Mouse (Mus musculus) lung, embryonic 14.5 days (tissue): ENCODE measurements around the gene Tmed6. TPM values are rescaled to one million over a fixed set of nuclear protein-coding genes. Genes with fewer than 3 reads are reported as not detected.

Source experiments
- ATAC-seq: fragments of 200-750 bp; cut with Nextera tagmentation; 2 replicates; pipeline ENCODE4 v1.8.0; 2017; ENCODE audit warnings: mild to moderate bottlenecking, moderate TSS enrichment, moderate library complexity; ENCODE audit not compliant: insufficient read depth
- DNase-seq: peaks from one replicate; pipeline ENCODE4 v3.0.0-alpha.2; 2015
- H3K27ac ChIP-seq: fragments of 300-500 bp; sonication (generic); 2 replicates; pipeline ENCODE4 v1.5.1; 2014; ENCODE audit warnings: low read depth, mild to moderate bottlenecking, moderate library complexity
- H3K27me3 ChIP-seq: fragments of 300-500 bp; sonication (generic); 2 replicates; pipeline ENCODE4 v1.6.1; 2014; ENCODE audit warnings: low read length, control low read depth; ENCODE audit not compliant: insufficient read depth
- H3K36me3 ChIP-seq: fragments of 300-500 bp; sonication (generic); 2 replicates; pipeline ENCODE4 v1.6.1; 2014; ENCODE audit warnings: control low read depth; ENCODE audit not compliant: insufficient read depth
- H3K4me1 ChIP-seq: fragments of 300-500 bp; sonication (generic); 2 replicates; pipeline ENCODE4 v1.6.1; 2014; ENCODE audit warnings: antibody characterized with exemption, control low read depth; ENCODE audit not compliant: insufficient read depth
- H3K4me2 ChIP-seq: fragments of 300-500 bp; sonication (generic); 2 replicates; pipeline ENCODE4 v1.6.1; 2014; ENCODE audit warnings: mild to moderate bottlenecking
- H3K4me3 ChIP-seq: fragments of 300-500 bp; sonication (generic); 2 replicates; pipeline ENCODE4 v1.5.1; 2014; ENCODE audit warnings: low read depth, low read length
- H3K9ac ChIP-seq: fragments of 300-500 bp; sonication (generic); 2 replicates; pipeline ENCODE4 v1.6.1; 2014
- H3K9me3 ChIP-seq: fragments of 300-500 bp; sonication (generic); 2 replicates; pipeline ENCODE4 v1.6.1; 2016; ENCODE audit warnings: low read depth, low read length, control low read depth
- CTCF ChIP-seq: IDR thresholded peaks from 2 replicates; pipeline ENCODE4 v1.5.1; 2016; ENCODE audit warnings: antibody characterized with exemption, low read depth
- WGBS: fragments of 180-500 bp; shearing (Covaris S2); extraction: QIAGEN DNeasy Blood & Tissue Kit; methylation state at CpG from one replicate; pipeline ENCODE4 v1.1.7; 2014; 5-methylcytosine and 5-hydroxymethylcytosine counted together
- microRNA-seq: library from miRNA; unstranded; fragments of <30 nt; microRNA quantifications from one replicate; pipeline ENCODE4, GENCODE M21; 2016; ENCODE audit warnings: borderline number of aligned reads
- polyA plus RNA-seq: library from polyadenylated mRNA; unstranded; fragments of >200 nt; fragmentation: Nextera tagmentation; extraction: Ambion mirVana; gene quantifications from 2 replicates; pipeline ENCODE4 v1.2.1, GENCODE M21; 2014

The Tmed6 gene
- polyA plus RNA-seq, 1 experiment from 2014 or later: 1.1 TPM

GRCm38 (mm10) chr8:107031577-107032090 lies 33.8 kb downstream of the Tmed6 start:
- Histone ChIP-seq H3K36me3 (peaks cover 6% of the 10 kb centered on the region; the same call in 1 of the 2 replicates), H3K9ac (peak overlapping the region; percentile 87), H3K4me2 (peak overlapping the region; percentile 78), H3K4me1 (peaks cover 5% of the 10 kb centered on the region; the same call in 1 of the 2 replicates), H3K9me3 (no peaks in the 10 kb centered on the region), H3K27ac (peak overlapping the region; percentile 82), H3K4me3 (peak overlapping the region; percentile 98), H3K27me3 (no peaks in the 10 kb centered on the region)
- ATAC-seq (peak; percentile 18; the same call in 1 of the 2 replicates), DNase-seq (peak; percentile 45)
- WGBS: under 1% methylated on average over 40 of the region's 40 CpGs
- TF ChIP-seq CTCF: no peak

DNA sequence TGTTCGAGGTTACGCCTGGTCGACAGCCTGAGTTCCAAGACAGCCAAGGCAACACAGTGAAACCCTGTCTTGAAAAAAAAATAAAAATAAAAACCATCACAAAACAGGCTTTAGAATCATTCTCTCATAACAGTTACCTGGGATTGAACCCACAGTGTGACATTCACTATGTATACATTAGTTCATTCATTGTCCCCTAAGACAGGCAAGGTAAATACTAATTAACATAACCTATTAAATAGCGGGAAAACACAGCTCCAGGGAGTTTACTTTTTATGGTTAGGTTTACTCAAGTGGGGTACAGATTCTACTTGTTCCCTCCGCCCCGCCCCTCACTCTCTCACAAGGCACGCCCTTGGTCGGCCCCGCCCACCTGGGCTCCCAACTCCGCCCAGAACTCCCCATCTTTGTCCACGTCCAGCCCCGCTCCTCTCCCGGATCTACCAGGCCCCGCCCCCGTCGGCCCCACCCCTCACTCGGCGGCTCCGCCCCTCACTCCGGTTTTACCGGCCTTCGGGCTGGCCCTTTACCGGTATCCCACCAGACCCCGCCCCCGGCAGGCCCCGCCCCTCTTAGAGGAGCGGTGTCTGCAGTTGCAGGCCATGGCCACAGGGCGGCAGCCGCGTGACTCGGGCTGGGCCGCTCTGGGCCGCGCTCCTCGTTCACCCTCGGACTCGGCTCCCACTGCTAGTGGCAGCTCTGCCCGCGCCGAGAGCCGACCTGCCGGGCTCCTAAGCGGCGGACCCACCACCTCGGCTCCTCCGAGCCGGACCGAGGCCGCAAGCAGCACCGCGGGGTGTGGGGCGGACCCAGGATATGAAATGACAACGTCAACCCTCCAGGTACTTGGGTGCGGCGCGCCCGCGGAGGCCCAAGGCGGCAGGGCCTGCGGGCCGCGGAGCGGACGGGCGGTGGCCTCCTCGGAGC lies 34.5 kb downstream of the Tmed6 start, which contains the start of gene Vps4a:
Gene Vps4a, plus strand, starts transcription at position 573 of the 927 bp plus-strand sequence.
- Histone ChIP-seq H3K4me1 (peaks cover 5% of the 10 kb centered on the region; the same call in 1 of the 2 replicates), H3K9me3 (no peaks in the 10 kb centered on the region), H3K9ac (peak within 1 kb of the TSS; percentile 87), H3K27me3 (no peaks in the 10 kb centered on the region), H3K27ac (peak within 1 kb of the TSS; percentile 82), H3K4me3 (peak within 1 kb of the TSS; percentile 98), H3K36me3 (no peaks in the 10 kb centered on the region), H3K4me2 (peak within 1 kb of the TSS; percentile 78)
- ATAC-seq (peak; percentile 97), DNase-seq (peak; percentile 96)
- TF ChIP-seq CTCF: peak; percentile 81
- 4% methylated on average over 66 of the region's 66 CpGs for WGBS

DNA sequence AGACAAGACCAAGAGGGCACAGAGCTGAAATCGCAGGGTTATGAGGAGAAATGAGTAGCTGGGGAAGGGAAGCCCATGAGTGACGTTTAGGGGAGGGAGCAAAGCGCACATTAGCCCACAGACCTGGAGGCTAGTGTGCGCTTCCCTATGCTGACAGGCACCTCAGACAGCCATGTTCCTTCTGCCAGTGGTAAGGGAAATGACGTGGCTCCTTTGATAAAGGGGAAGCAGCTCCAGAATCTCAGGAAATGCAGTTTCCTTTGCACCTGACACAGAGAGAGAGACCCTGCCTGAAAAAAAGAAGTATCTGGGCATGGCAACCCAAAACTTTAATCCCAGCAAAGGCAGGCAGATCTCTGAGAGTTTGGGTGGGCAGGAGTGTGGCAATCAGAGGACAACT lies 35.4 kb downstream of the Tmed6 start:
- H3K27me3 ChIP-seq: no peaks in the 10 kb centered on the region
- H3K4me2 ChIP-seq: no peak overlapping the region
- DNase-seq (no peak), ATAC-seq (no peak)
- no peak for TF ChIP-seq CTCF
- no peaks in the 10 kb centered on the region for H3K9me3 ChIP-seq
- H3K4me3 ChIP-seq: no peak overlapping the region
- 64% methylated on average over 5 of the region's 5 CpGs for WGBS
- no peak overlapping the region for H3K9ac ChIP-seq
- no peak overlapping the region for H3K27ac ChIP-seq
- H3K36me3 ChIP-seq: no peaks in the 10 kb centered on the region
- H3K4me1 ChIP-seq: peaks cover 5% of the 10 kb centered on the region; the same call in 1 of the 2 replicates

DNA sequence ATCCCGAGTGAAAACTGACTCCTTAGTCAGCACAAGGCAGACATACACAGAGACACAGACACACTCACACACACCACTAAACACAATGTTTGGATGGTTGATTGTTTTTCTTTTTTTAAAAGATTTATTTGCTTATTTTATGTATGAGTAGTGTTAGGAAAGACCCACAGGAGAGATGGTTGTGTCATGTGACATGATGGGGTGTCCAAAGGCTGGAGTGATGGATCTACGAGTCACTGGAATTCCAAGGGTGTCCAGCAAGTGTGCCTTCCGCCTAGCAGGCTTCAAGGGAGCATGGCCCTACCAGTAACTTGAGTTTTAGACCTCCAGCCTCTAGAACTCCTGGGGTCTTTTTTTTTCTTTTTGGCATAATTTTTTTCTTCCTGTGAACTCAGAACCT lies 36.1 kb downstream of the Tmed6 start:
- no peak overlapping the region for H3K4me2 ChIP-seq
- no peak for TF ChIP-seq CTCF
- 52% methylated on average over 3 of the region's 3 CpGs for WGBS
- no peak overlapping the region for H3K27ac ChIP-seq
- H3K27me3 ChIP-seq: no peaks in the 10 kb centered on the region
- H3K9me3 ChIP-seq: no peaks in the 10 kb centered on the region
- ATAC-seq: no peak
- no peak for DNase-seq
- no peak overlapping the region for H3K9ac ChIP-seq
- no peaks in the 10 kb centered on the region for H3K36me3 ChIP-seq
- H3K4me1 ChIP-seq: peaks cover 5% of the 10 kb centered on the region; the same call in 1 of the 2 replicates
- H3K4me3 ChIP-seq: no peak overlapping the region

GRCm38 (mm10) chr8:107023479-107023878 lies 42.0 kb downstream of the Tmed6 start:
- H3K36me3 ChIP-seq: no peaks in the 10 kb centered on the region
- DNase-seq (no peak), ATAC-seq (no peak)
- no peak for TF ChIP-seq CTCF
- no peak overlapping the region for H3K4me3 ChIP-seq
- H3K9ac ChIP-seq: no peak overlapping the region
- no peak overlapping the region for H3K4me2 ChIP-seq
- no peaks in the 10 kb centered on the region for H3K4me1 ChIP-seq
- H3K27me3 ChIP-seq: no peaks in the 10 kb centered on the region
- 87% methylated on average over 8 of the region's 8 CpGs for WGBS
- no peaks in the 10 kb centered on the region for H3K9me3 ChIP-seq
- no peak overlapping the region for H3K27ac ChIP-seq

DNA sequence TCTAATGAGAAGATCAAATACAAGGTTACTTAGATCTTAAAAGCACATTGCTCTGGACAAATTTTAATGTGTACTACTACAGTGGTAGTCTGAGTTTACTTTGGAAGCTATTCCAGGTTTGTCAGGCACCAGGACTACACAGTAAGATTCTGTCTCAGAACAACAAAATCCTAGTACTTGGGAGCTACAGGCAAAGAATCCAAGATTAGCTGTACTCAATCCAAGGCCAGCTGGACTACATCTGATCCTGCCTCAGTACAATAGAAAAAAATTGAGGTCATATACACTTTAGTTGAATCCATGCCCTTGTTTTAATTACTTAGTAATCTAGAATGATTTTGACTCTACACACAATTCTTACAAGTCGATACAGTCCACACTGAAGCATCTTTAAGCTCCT lies 50.5 kb downstream of the Tmed6 start:
- Histone ChIP-seq H3K4me3 (no peak overlapping the region), H3K36me3 (peaks cover 38% of the 10 kb centered on the region), H3K27me3 (no peaks in the 10 kb centered on the region), H3K9me3 (no peaks in the 10 kb centered on the region), H3K27ac (no peak overlapping the region), H3K9ac (no peak overlapping the region), H3K4me2 (no peak overlapping the region), H3K4me1 (no peaks in the 10 kb centered on the region)
- no peak for TF ChIP-seq CTCF
- DNase-seq: no peak
- no peak for ATAC-seq
- WGBS: 68% methylated on average over 1 of the region's 1 CpGs

GRCm38 (mm10) chr8:107012666-107013065 lies 52.8 kb downstream of the Tmed6 start:
- H3K4me2 ChIP-seq: no peak overlapping the region
- 74% methylated on average over 2 of the region's 2 CpGs for WGBS
- H3K27me3 ChIP-seq: no peaks in the 10 kb centered on the region
- ATAC-seq: no peak
- no peak for DNase-seq
- TF ChIP-seq CTCF: no peak
- H3K27ac ChIP-seq: no peak overlapping the region
- no peaks in the 10 kb centered on the region for H3K4me1 ChIP-seq
- H3K36me3 ChIP-seq: peaks cover 46% of the 10 kb centered on the region
- H3K9me3 ChIP-seq: no peaks in the 10 kb centered on the region
- no peak overlapping the region for H3K4me3 ChIP-seq
- no peak overlapping the region for H3K9ac ChIP-seq

Small RNAs within 50 kb of the gene (microRNA-seq; reads per million reads assigned to microRNA genes)
- 1.4 reads per million for gene Mir7075

Other genes with a start within 250 kb of the Tmed6 start
- 0.28 and 0.39 TPM in 2 replicates for gene Has3, start 195.4 kb downstream of the Tmed6 start, polyA plus RNA-seq
- gene Utp4, start 172.0 kb downstream of the Tmed6 start, polyA plus RNA-seq: 79.2 and 80.4 TPM in 2 replicates
- gene Sntb2, start 129.9 kb downstream of the Tmed6 start, polyA plus RNA-seq: 21.1 and 22.1 TPM in 2 replicates
- 67.8 and 71.4 TPM in 2 replicates for gene Vps4a, start 34.4 kb downstream of the Tmed6 start, polyA plus RNA-seq
- gene Pdf, start 17.0 kb downstream of the Tmed6 start, polyA plus RNA-seq: 40.8 and 45.6 TPM in 2 replicates
- gene Cog8, start 9.0 kb downstream of the Tmed6 start, polyA plus RNA-seq: 37.0 and 40.8 TPM in 2 replicates
- gene Nip7, start 8.8 kb downstream of the Tmed6 start, polyA plus RNA-seq: 101 and 108 TPM in 2 replicates
- 13.7 and 14.7 TPM in 2 replicates for gene Terf2, start 30.9 kb upstream of the Tmed6 start, polyA plus RNA-seq
- 115 and 117 TPM in 2 replicates for gene Cyb5b, start 85.0 kb upstream of the Tmed6 start, polyA plus RNA-seq
- gene Nfat5, start 227.8 kb upstream of the Tmed6 start, polyA plus RNA-seq: 13.3 and 14.1 TPM in 2 replicates